Mouse (Mus musculus) hindbrain, embryonic 14.5 days (tissue): ENCODE results near the gene Nfib. TPM values are rescaled to one million over a fixed set of nuclear protein-coding genes. Genes with fewer than 3 reads are reported as not detected.

Source experiments
- ATAC-seq: fragments of 200-750 bp; cut with Nextera tagmentation; 2 replicates; pipeline ENCODE4 v1.8.0; 2017; ENCODE audit warnings: moderate number of reproducible peaks, mild to moderate bottlenecking, moderate TSS enrichment, moderate library complexity; ENCODE audit not compliant: low FRiP score
- DNase-seq: peaks from one replicate; pipeline ENCODE4 v3.0.0-alpha.2; 2015; ENCODE audit warnings: low spot score
- H3K27ac ChIP-seq: fragments of 300-500 bp; sonication (generic); 2 replicates; pipeline ENCODE4 v1.5.1; 2014; ENCODE audit warnings: mild to moderate bottlenecking, moderate library complexity
- H3K27me3 ChIP-seq: fragments of 300-500 bp; sonication (generic); 2 replicates; pipeline ENCODE4 v1.6.1; 2014; ENCODE audit warnings: mild to moderate bottlenecking, low read length, mixed read lengths; ENCODE audit not compliant: control insufficient read depth, insufficient read depth
- H3K36me3 ChIP-seq: fragments of 300-500 bp; sonication (generic); replicated peaks from 2 replicates; pipeline ENCODE4 v1.6.1; 2014; ENCODE audit not compliant: control insufficient read depth, insufficient read depth
- H3K4me1 ChIP-seq: fragments of 300-500 bp; sonication (generic); replicated peaks from 2 replicates; pipeline ENCODE4 v1.6.1; 2014; ENCODE audit warnings: antibody characterized with exemption, low read length, mixed read lengths; ENCODE audit not compliant: control insufficient read depth, insufficient read depth
- H3K4me2 ChIP-seq: fragments of 300-500 bp; sonication (generic); replicated peaks from 2 replicates; pipeline ENCODE4 v1.6.1; 2014; ENCODE audit warnings: mild to moderate bottlenecking, moderate library complexity
- H3K4me3 ChIP-seq: fragments of 300-500 bp; sonication (generic); replicated peaks from 2 replicates; pipeline ENCODE4 v1.5.1; 2014; ENCODE audit warnings: mild to moderate bottlenecking, low read length
- H3K9ac ChIP-seq: fragments of 300-500 bp; sonication (generic); 2 replicates; pipeline ENCODE4 v1.6.1; 2014
- H3K9me3 ChIP-seq: fragments of 300-500 bp; sonication (generic); 2 replicates; pipeline ENCODE4 v1.6.1; 2016; ENCODE audit warnings: low read length; ENCODE audit not compliant: control insufficient read depth
- WGBS: fragments of 180-500 bp; shearing (Covaris S2); extraction: QIAGEN DNeasy Blood & Tissue Kit; methylation state at CpG from one replicate; pipeline ENCODE4 v1.1.7; 2014; 5-methylcytosine and 5-hydroxymethylcytosine counted together
- polyA plus RNA-seq: library from polyadenylated mRNA; unstranded; fragments of >200 nt; fragmentation: Nextera tagmentation; extraction: Ambion mirVana; gene quantifications from 2 replicates; pipeline ENCODE4 v1.2.1, GENCODE M21; 2014

Nfib gene
- polyA plus RNA-seq, 1 experiment from 2014 or later, result 90.8 TPM

DNA sequence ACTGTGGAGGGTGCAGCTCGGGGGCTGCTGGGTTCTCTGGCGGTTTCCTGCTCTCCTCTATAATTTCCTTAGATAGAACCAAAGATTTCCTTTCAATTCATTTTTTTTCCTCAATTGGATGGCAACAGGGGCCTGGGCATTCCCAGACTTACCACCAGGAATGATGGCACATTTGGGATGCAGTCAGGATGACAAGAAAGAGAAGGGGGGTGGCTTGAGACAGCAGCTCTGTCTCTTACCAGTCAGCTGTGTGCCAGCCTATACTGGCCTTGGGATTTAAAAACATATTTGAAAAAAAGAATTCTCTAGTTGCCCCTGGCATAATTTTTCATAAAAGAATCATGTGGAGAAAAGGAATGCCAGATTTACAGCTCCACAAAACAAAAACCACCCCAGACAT is 408.0 kb downstream of the Nfib start:
- Histone ChIP-seq H3K4me2 (no peak overlapping the region), H3K4me3 (no peak overlapping the region), H3K27ac (no peak overlapping the region), H3K4me1 (peaks cover 13% of the 10 kb centered on the region; the same call in 1 of the 2 replicates), H3K9me3 (no peaks in the 10 kb centered on the region), H3K9ac (no peak overlapping the region), H3K36me3 (no peaks in the 10 kb centered on the region; the same call in 1 of the 2 replicates), H3K27me3 (no peaks in the 10 kb centered on the region)
- ATAC-seq, result no peak
- WGBS, result 70% methylated on average over 2 of the region's 2 CpGs
- no peak for DNase-seq

DNA sequence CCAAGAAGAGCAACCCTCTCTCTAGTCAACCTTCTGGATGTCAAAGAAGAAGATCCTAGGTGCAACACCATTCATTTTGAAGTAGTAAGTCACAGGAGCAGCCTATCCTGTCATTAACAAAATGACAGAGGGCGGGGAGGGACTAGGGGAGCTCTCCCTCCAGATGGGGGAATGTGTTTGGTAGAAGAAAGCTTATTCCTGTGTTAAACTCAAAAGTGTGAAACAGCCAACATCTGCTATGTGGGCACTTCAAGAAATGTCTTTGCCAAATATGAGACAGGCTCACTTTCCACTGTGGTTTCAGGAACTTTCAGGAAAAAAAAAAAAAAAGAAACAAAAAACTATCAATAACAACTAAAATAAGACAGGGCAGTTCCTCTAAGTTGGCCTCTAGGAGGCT is 411.5 kb downstream of the Nfib start:
- no peak for DNase-seq
- Histone ChIP-seq H3K4me1 (peaks cover 5% of the 10 kb centered on the region; the same call in 1 of the 2 replicates), H3K4me2 (no peak overlapping the region), H3K27me3 (no peaks in the 10 kb centered on the region), H3K36me3 (no peaks in the 10 kb centered on the region; the same call in 1 of the 2 replicates), H3K9me3 (no peaks in the 10 kb centered on the region), H3K27ac (no peak overlapping the region), H3K9ac (no peak overlapping the region), H3K4me3 (no peak overlapping the region)
- ATAC-seq, result no peak
- WGBS, result 48% methylated on average over 1 of the region's 1 CpGs

DNA sequence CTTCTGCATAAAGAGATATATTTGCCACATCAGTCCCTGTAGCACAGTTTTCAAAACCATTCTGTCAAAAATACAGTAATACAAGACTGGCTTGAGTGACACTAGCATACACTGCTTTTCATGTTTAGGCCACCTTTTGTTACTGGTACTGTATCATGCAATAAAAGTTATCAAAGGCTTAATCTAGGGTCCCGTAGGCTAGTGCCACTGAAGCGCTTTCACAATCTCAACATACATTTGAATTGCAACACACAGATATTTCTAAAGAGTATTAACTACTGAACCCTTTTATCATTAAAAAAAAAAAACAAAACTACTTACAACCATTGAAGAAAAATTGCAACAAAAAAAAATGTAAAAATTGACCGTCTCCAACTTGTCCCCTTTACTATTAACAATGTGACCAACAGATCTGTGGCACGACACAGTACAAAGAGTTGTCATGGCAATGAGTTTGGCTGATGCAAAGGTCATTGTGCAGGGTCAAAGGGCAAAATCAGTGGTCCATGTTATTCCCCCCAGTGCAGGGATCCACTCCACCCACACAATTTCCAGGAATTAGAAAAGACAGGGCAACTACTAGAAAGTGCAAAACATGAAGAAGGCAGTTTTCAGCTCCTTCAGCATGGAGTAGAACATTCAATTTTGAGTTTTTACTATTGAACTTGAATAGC is 414.2 kb downstream of the Nfib start:
- Histone ChIP-seq H3K27ac (no peak overlapping the region), H3K4me2 (no peak overlapping the region), H3K9ac (no peak overlapping the region), H3K36me3 (no peaks in the 10 kb centered on the region; the same call in 1 of the 2 replicates), H3K4me1 (peaks cover 5% of the 10 kb centered on the region; the same call in 1 of the 2 replicates), H3K4me3 (no peak overlapping the region), H3K9me3 (no peaks in the 10 kb centered on the region), H3K27me3 (no peaks in the 10 kb centered on the region)
- ATAC-seq (no peak), DNase-seq (no peak)
- WGBS, result 39% methylated on average over 4 of the region's 4 CpGs

DNA sequence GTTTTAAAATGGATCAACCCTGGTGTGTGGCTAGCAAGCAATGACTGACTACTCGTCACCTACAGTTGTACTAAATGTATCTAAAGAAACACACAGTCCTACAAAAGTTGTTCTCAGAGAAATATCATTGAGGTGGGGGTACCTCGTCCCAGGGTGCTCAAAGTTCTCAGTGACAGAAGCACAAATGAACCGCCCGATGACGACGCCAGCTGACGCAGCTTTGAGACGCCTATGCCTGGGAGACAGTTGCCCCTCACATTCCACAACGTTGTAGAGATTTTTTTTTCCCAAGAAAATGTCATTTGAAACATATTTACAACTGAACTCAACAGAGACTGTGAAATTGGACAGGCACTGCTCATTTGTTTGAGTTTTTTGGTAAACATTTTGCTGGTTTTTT is 414.9 kb downstream of the Nfib start:
- WGBS, result 51% methylated on average over 9 of the region's 9 CpGs
- Histone ChIP-seq H3K36me3 (no peaks in the 10 kb centered on the region), H3K27ac (no peak overlapping the region), H3K4me3 (no peak overlapping the region), H3K4me2 (no peak overlapping the region), H3K4me1 (peaks cover 5% of the 10 kb centered on the region; the same call in 1 of the 2 replicates), H3K9ac (no peak overlapping the region), H3K27me3 (no peaks in the 10 kb centered on the region), H3K9me3 (no peaks in the 10 kb centered on the region)
- DNase-seq (no peak), ATAC-seq (no peak)

DNA sequence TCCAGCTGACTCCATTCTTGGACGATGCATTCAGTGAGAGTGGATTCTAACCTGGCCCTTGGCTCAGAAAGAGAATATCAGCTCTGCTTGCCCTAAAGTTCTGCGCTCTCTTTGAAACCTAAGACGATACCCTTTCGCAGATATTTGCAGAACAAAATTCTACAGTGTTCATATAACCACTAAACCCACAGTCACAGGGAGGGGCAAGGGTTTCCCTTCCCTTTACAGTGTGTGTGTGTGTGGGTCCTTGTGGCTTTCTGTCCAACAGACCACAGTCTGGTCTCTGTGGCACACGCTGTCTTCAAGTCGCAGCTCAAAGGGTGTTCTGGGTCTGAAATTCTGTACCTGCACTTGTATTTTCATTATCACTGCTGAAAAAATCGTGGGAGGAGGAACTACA is 416.0 kb downstream of the Nfib start:
- Histone ChIP-seq H3K27ac (no peak overlapping the region), H3K4me1 (peaks cover 5% of the 10 kb centered on the region; the same call in 1 of the 2 replicates), H3K9me3 (no peaks in the 10 kb centered on the region), H3K4me3 (no peak overlapping the region), H3K27me3 (no peaks in the 10 kb centered on the region), H3K36me3 (no peaks in the 10 kb centered on the region), H3K4me2 (no peak overlapping the region), H3K9ac (no peak overlapping the region)
- no peak for ATAC-seq
- no peak for DNase-seq
- 82% methylated on average over 7 of the region's 7 CpGs for WGBS

DNA sequence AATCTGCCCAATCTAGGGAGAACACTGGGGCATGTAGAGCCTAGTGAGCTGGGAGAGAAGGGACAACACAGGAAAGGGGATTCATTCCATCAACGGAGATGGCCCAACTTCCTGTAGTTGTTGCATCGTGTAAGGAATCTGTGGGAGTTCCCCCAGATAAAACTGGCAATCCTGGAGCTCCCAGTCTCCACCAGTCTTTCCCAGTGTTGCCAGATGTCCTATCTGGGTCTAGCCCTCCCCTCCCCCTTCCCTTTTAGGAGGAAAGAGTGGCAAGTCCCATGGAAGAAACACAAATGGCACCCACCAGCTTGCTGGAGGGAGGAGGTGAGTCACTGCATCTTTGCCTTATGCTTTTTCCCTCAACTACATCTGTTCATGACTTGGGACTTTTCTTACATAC is 417.4 kb downstream of the Nfib start:
- Histone ChIP-seq H3K36me3 (no peaks in the 10 kb centered on the region), H3K9ac (no peak overlapping the region), H3K27ac (no peak overlapping the region), H3K27me3 (no peaks in the 10 kb centered on the region), H3K4me3 (no peak overlapping the region), H3K4me2 (no peak overlapping the region), H3K9me3 (no peaks in the 10 kb centered on the region), H3K4me1 (0 out of 2 replicates have a peak, but pooled peaks cover under 1% of the 10 kb centered on the region)
- no peak for ATAC-seq
- 90% methylated on average over 2 of the region's 2 CpGs for WGBS
- no peak for DNase-seq

- ATAC-seq, result no peak
- Histone ChIP-seq H3K4me3 (no peak overlapping the region), H3K4me2 (no peak overlapping the region), H3K27ac (no peak overlapping the region), H3K9ac (no peak overlapping the region), H3K36me3 (no peaks in the 10 kb centered on the region), H3K9me3 (no peaks in the 10 kb centered on the region), H3K4me1 (no peaks in the 10 kb centered on the region), H3K27me3 (no peaks in the 10 kb centered on the region)
- 89% methylated on average over 2 of the region's 2 CpGs for WGBS
- DNase-seq, result no peak
Observed at GRCm38 (mm10) chr4:82287454-82287853, 418.1 kb downstream of the Nfib start.

DNA sequence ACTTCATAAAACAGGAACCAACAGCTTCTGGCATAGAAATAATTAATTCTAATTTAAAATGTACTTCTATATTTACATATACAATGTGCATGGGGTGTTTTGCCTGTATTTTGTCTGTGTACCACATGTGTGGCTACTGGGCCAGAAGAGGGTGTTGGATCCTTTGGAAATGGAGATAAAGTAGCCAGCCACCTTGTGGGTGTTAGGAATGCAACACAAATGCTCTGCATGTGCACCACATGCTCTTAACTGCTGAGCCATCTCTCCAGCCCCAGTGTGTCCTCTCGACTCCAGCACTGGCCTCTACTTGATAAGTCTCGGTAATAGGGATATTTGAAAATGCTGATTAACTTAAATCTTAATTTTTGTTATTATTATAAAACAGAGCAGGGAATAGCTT is 418.6 kb downstream of the Nfib start:
- H3K4me3 ChIP-seq, result no peak overlapping the region
- H3K36me3 ChIP-seq, result no peaks in the 10 kb centered on the region
- no peak overlapping the region for H3K9ac ChIP-seq

GRCm38 (mm10) chr4:82283536-82283935 is 422.0 kb downstream of the Nfib start:
- no peaks in the 10 kb centered on the region for H3K27me3 ChIP-seq
- H3K4me3 ChIP-seq, result no peak overlapping the region
- H3K4me2 ChIP-seq, result no peak overlapping the region
- H3K9ac ChIP-seq, result no peak overlapping the region
- ATAC-seq (no peak), DNase-seq (no peak)
- H3K36me3 ChIP-seq, result no peaks in the 10 kb centered on the region
- WGBS, result 88% methylated on average over 6 of the region's 6 CpGs
- no peaks in the 10 kb centered on the region for H3K9me3 ChIP-seq
- no peaks in the 10 kb centered on the region for H3K4me1 ChIP-seq
- no peak overlapping the region for H3K27ac ChIP-seq

More for the DNA sequence above, 418.6 kb downstream of the Nfib start:
- H3K4me1 ChIP-seq, result no peaks in the 10 kb centered on the region
- H3K9me3 ChIP-seq, result no peaks in the 10 kb centered on the region
- 86% methylated on average over 2 of the region's 2 CpGs for WGBS
- no peak overlapping the region for H3K27ac ChIP-seq
- DNase-seq (no peak), ATAC-seq (no peak; the same call in 1 of the 2 replicates)
- no peaks in the 10 kb centered on the region for H3K27me3 ChIP-seq
- no peak overlapping the region for H3K4me2 ChIP-seq
